19 mouse cellular contexts compared by ENCODE assay signal in the genomic region with DNA sequence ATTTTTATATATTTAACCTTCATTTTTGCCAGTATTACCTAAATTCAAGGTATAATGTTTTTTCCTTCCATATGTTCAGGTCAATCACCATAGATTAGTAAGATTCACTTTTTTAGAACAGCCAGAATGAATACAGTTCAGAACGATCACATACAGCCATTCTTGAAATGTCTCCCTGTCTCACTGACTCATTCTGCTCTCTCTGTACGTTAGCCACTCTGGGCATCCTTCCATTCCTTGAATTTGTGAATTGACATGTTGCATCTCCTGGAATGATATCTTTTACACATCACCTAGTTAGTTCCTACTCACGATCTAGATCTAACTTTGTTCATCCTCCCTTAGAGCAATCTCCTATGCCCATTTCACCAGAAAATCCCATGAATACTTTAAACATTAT.
"Had no signal": no experiment of that assay in that cellular context is flagged by ENCODE, and none has a peak within 500 bp of the region (broad histone marks: within the 10 kb centered on the region; RNA-seq: fewer than 3 reads in every experiment).

No protein-coding gene starts in this region.

- H3K27ac ChIP-seq: midbrain, embryonic 10.5 days; midbrain, embryonic 12.5 days; neural tube, embryonic 13.5 days; neural tube, embryonic 15.5 days had no signal

- H3K4me1 ChIP-seq: midbrain, embryonic 10.5 days; midbrain, embryonic 12.5 days; neural tube, embryonic 13.5 days; neural tube, embryonic 15.5 days had no signal

- H3K4me3 ChIP-seq: midbrain, embryonic 10.5 days; midbrain, embryonic 12.5 days; myocyte; neural tube, embryonic 13.5 days; neural tube, embryonic 15.5 days had no signal

- ATAC-seq: liver, postnatal 0 days; midbrain, embryonic 16.5 days had no signal

- DNase-seq: liver, postnatal 0 days; lung, embryonic 14.5 days; lung, postnatal 10 days; lung, postnatal 4 days; midbrain, embryonic 14.5 days; retina, postnatal 1 day; right cerebral cortex, adult 18-20 months; right cerebral cortex, postnatal 25 days; right cerebral cortex, postnatal 4 days; spleen, adult 18-20 months; thymus, adult 18-20 months; thymus, postnatal 14 days; thymus, postnatal 36 days had no signal
